Mouse (Mus musculus): Measurements from ENCODE around the gene Gm42417.

- TF ChIP-seq CTCF (IDR thresholded peaks at IDR 0.05; ENCODE audit: low read depth, low read length), result no peak
- TF ChIP-seq POLR2A (IDR thresholded peaks at IDR 0.05; ENCODE audit: insufficient read depth, low read length), result no peak
Observed at GRCm38 (mm10) chr1:36566425-36566824, 27.2 kb upstream of the Gm42417 start.
